Mouse (Mus musculus) forebrain, embryonic 12.5 days (tissue): Measurements from ENCODE around the gene Susd1. TPM values are rescaled to one million over a fixed set of nuclear protein-coding genes. Genes with fewer than 3 reads are reported as not detected.

Experiments used
- ATAC-seq: fragments of 200-750 bp; cut with Nextera tagmentation; 2 replicates; pipeline ENCODE4 v1.8.0; 2017; ENCODE audit warnings: moderate TSS enrichment; ENCODE audit not compliant: low FRiP score
- H3K27ac ChIP-seq: fragments of 300-500 bp; sonication (generic); 2 replicates; pipeline ENCODE4 v1.5.1; 2016; ENCODE audit warnings: mild to moderate bottlenecking
- H3K27me3 ChIP-seq: fragments of 300-500 bp; sonication (generic); 2 replicates; pipeline ENCODE4 v1.6.1; 2016; ENCODE audit warnings: mild to moderate bottlenecking
- H3K36me3 ChIP-seq: fragments of 300-500 bp; sonication (generic); replicated peaks from 2 replicates; pipeline ENCODE4 v1.6.1; 2016; ENCODE audit warnings: mild to moderate bottlenecking
- H3K4me1 ChIP-seq: fragments of 300-500 bp; sonication (generic); 2 replicates; pipeline ENCODE4 v1.6.1; 2016
- H3K4me2 ChIP-seq: fragments of 300-500 bp; sonication (generic); 2 replicates; pipeline ENCODE4 v1.6.1; 2016; ENCODE audit warnings: mild to moderate bottlenecking, moderate library complexity
- H3K4me3 ChIP-seq: fragments of 300-500 bp; sonication (generic); replicated peaks from 2 replicates; pipeline ENCODE4 v1.5.1; 2016; ENCODE audit warnings: mild to moderate bottlenecking
- H3K9ac ChIP-seq: fragments of 300-500 bp; sonication (generic); 2 replicates; pipeline ENCODE4 v1.6.1; 2016; ENCODE audit warnings: mild to moderate bottlenecking
- H3K9me3 ChIP-seq: fragments of 300-500 bp; sonication (generic); 2 replicates; pipeline ENCODE4 v1.6.1; 2016
- WGBS: fragments of 180-500 bp; shearing (Covaris S2); methylation state at CpG from one replicate; pipeline ENCODE4 v1.1.7; 2016; 5-methylcytosine and 5-hydroxymethylcytosine counted together
- polyA plus RNA-seq: library from polyadenylated mRNA; unstranded; fragments of >200 nt; fragmentation: Nextera tagmentation; extraction: Ambion mirVana; gene quantifications from 2 replicates; pipeline ENCODE4 v1.2.1, GENCODE M21; 2016

The Susd1 gene
- polyA plus RNA-seq, 1 experiment from 2014 or later, result 1.9 TPM

GRCm38 (mm10) chr4:59277958-59278357, 160.5 kb downstream of the Susd1 start:
- H3K4me2 ChIP-seq, result no peak overlapping the region
- 0 out of 2 replicates have a peak, but pooled peaks cover 7% of the 10 kb centered on the region for H3K4me1 ChIP-seq
- ATAC-seq, result no peak
- H3K4me3 ChIP-seq, result no peak overlapping the region
- WGBS, result 94% methylated on average over 9 of the region's 9 CpGs
- no peaks in the 10 kb centered on the region for H3K36me3 ChIP-seq
- no peaks in the 10 kb centered on the region for H3K9me3 ChIP-seq
- H3K9ac ChIP-seq, result no peak overlapping the region
- no peak overlapping the region for H3K27ac ChIP-seq
- no peaks in the 10 kb centered on the region for H3K27me3 ChIP-seq

GRCm38 (mm10) chr4:59275956-59276355, 162.5 kb downstream of the Susd1 start:
- no peak overlapping the region for H3K4me3 ChIP-seq
- no peaks in the 10 kb centered on the region for H3K9me3 ChIP-seq
- 78% methylated on average over 2 of the region's 2 CpGs for WGBS
- H3K4me1 ChIP-seq, result no peaks in the 10 kb centered on the region
- no peak overlapping the region for H3K27ac ChIP-seq
- H3K9ac ChIP-seq, result no peak overlapping the region
- no peaks in the 10 kb centered on the region for H3K36me3 ChIP-seq
- ATAC-seq, result no peak
- no peak overlapping the region for H3K4me2 ChIP-seq
- H3K27me3 ChIP-seq, result no peaks in the 10 kb centered on the region

- ATAC-seq, result no peak
- 88% methylated on average over 3 of the region's 3 CpGs for WGBS
- Histone ChIP-seq H3K27me3 (no peaks in the 10 kb centered on the region), H3K4me2 (no peak overlapping the region), H3K27ac (no peak overlapping the region), H3K4me3 (no peak overlapping the region), H3K9ac (no peak overlapping the region), H3K4me1 (no peaks in the 10 kb centered on the region), H3K36me3 (no peaks in the 10 kb centered on the region), H3K9me3 (no peaks in the 10 kb centered on the region)
Measured at GRCm38 (mm10) chr4:59275494-59275893, 162.9 kb downstream of the Susd1 start.

- no peak for ATAC-seq
- H3K9me3 ChIP-seq, result peaks cover 4% of the 10 kb centered on the region; the same call in 1 of the 2 replicates
- H3K4me2 ChIP-seq, result no peak overlapping the region
- no peaks in the 10 kb centered on the region for H3K4me1 ChIP-seq
- H3K9ac ChIP-seq, result no peak overlapping the region
- 88% methylated on average over 4 of the region's 4 CpGs for WGBS
- no peaks in the 10 kb centered on the region for H3K27me3 ChIP-seq
- H3K4me3 ChIP-seq, result no peak overlapping the region
- H3K27ac ChIP-seq, result no peak overlapping the region
- H3K36me3 ChIP-seq, result no peaks in the 10 kb centered on the region
Measured at GRCm38 (mm10) chr4:59274136-59274535, 164.3 kb downstream of the Susd1 start.

GRCm38 (mm10) chr4:59273342-59273741, 165.1 kb downstream of the Susd1 start:
- Histone ChIP-seq H3K36me3 (no peaks in the 10 kb centered on the region), H3K4me3 (no peak overlapping the region), H3K4me2 (no peak overlapping the region), H3K27ac (no peak overlapping the region), H3K27me3 (no peaks in the 10 kb centered on the region), H3K4me1 (no peaks in the 10 kb centered on the region), H3K9me3 (peaks cover 4% of the 10 kb centered on the region; the same call in 1 of the 2 replicates), H3K9ac (no peak overlapping the region)
- 47% methylated on average over 1 of the region's 1 CpGs for WGBS
- peak; percentile 57; the same call in 1 of the 2 replicates for ATAC-seq

GRCm38 (mm10) chr4:59265631-59266030, 172.8 kb downstream of the Susd1 start:
- Histone ChIP-seq H3K27me3 (no peaks in the 10 kb centered on the region), H3K36me3 (no peaks in the 10 kb centered on the region), H3K9me3 (peaks cover 4% of the 10 kb centered on the region; the same call in 1 of the 2 replicates), H3K4me2 (no peak overlapping the region), H3K27ac (no peak overlapping the region), H3K9ac (no peak overlapping the region), H3K4me3 (no peak overlapping the region), H3K4me1 (no peaks in the 10 kb centered on the region)
- ATAC-seq, result no peak
- 92% methylated on average over 5 of the region's 5 CpGs for WGBS

- ATAC-seq, result no peak
- no peak overlapping the region for H3K4me3 ChIP-seq
- WGBS, result 95% methylated on average over 5 of the region's 5 CpGs
- no peaks in the 10 kb centered on the region for H3K4me1 ChIP-seq
- peaks cover 4% of the 10 kb centered on the region; the same call in 1 of the 2 replicates for H3K9me3 ChIP-seq
- H3K4me2 ChIP-seq, result no peak overlapping the region
- no peaks in the 10 kb centered on the region for H3K36me3 ChIP-seq
- no peak overlapping the region for H3K27ac ChIP-seq
- no peaks in the 10 kb centered on the region for H3K27me3 ChIP-seq
- H3K9ac ChIP-seq, result no peak overlapping the region
Measured at GRCm38 (mm10) chr4:59265182-59265581, 173.3 kb downstream of the Susd1 start.

Other genes starting within 250 kb of the Susd1 start
- 18.7 and 19.9 TPM in 2 replicates for gene Ugcg, start 249.4 kb downstream of the Susd1 start, polyA plus RNA-seq
- 25.2 and 29.1 TPM in 2 replicates for gene Ptbp3, start 110.7 kb upstream of the Susd1 start, polyA plus RNA-seq
- 27.6 and 28.1 TPM in 2 replicates for gene Hsdl2, start 142.9 kb upstream of the Susd1 start, polyA plus RNA-seq
- gene E130308A19Rik, start 187.6 kb upstream of the Susd1 start, polyA plus RNA-seq, result 55.3 and 57.2 TPM in 2 replicates